Mouse (Mus musculus): ENCODE measurements around the gene Spsb4. TPM values are rescaled to one million over a fixed set of nuclear protein-coding genes. Genes with fewer than 3 reads are reported as not detected.

The Spsb4 gene
- polyA plus RNA-seq, 1 experiment from 2014 or later = 31.0 TPM

DNA sequence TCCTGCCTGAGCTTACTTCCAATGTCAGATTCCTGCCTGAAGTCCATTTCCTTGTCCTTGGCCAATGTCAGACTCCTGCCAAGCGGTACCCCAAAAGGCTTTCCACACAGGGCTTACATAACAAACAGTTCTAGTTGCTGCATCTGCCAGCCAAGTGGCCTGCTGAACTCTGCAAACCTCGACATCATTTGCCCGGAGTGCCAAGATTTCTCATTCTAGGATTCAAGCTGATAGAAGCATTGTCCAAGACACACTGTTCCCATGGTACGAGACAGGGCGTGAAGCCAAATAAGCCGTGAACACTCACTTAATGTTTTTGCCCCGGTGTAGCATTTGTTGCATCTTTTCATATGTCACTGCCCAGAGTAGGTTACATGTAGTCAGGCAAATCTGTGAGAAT, 18.0 kb upstream of the Spsb4 start:
- Histone ChIP-seq H3K4me1 (no peaks in the 10 kb centered on the region), H3K4me2 (no peak overlapping the region), H3K27ac (replicated peaks) (no peak overlapping the region), H3K27me3 (replicated peaks) (no peaks in the 10 kb centered on the region), H3K9ac (replicated peaks) (no peak overlapping the region), H3K9me3 (replicated peaks) (no peaks in the 10 kb centered on the region), H3K4me3 (replicated peaks) (no peak overlapping the region), H3K36me3 (no peaks in the 10 kb centered on the region)
- WGBS = 71% methylated on average over 7 of the region's 7 CpGs
- ATAC-seq (ENCODE audit: low FRiP score) = no peak

DNA sequence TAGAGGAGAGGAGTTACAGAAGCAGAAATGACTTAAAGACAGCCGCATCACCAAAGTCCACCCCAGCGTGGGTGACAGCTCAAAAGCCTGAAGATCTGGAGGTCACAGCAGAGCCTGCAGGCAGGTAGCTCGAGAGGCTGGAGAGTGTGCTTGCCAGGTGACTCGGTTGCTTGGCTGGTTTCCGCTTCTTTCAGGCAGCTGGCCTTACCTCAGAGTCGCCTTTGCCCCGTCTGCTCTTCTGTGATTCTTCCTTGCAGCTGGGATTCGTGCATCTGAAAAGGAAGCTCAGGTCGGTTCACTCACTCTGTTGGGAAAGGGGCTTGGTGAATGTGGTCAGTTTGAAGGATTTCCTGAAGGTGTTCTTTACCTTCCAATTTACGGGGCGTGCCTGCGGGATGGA, 8.7 kb upstream of the Spsb4 start:
- no peak overlapping the region for H3K4me2 ChIP-seq
- H3K4me1 ChIP-seq = no peaks in the 10 kb centered on the region
- 87% methylated on average over 12 of the region's 12 CpGs for WGBS
- no peak overlapping the region for H3K9ac ChIP-seq (replicated peaks)
- H3K4me3 ChIP-seq (replicated peaks) = no peak overlapping the region
- ATAC-seq (ENCODE audit: low FRiP score) = no peak
- no peaks in the 10 kb centered on the region for H3K27me3 ChIP-seq (replicated peaks)
- H3K36me3 ChIP-seq = no peaks in the 10 kb centered on the region
- H3K9me3 ChIP-seq (replicated peaks) = no peaks in the 10 kb centered on the region
- no peak overlapping the region for H3K27ac ChIP-seq (replicated peaks)

DNA sequence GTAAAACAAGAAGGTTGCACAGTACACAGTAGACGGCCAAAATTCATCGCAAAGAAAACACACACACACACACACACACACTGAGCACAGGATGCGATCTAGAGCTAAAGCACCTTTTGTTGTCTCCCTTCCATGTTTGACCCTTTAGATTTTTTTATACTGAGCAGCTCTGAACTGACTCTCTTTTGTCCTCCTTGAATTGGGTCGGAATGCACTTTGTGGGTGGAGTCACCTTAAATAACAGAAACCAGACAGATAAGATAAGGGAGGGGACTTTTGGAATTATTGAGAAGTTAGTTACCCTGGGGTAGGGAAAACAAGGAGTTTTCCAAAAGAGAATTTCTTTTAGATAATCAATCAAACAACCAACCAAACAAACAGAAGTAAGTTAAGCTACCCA, 7.4 kb upstream of the Spsb4 start:
- Histone ChIP-seq H3K4me2 (no peak overlapping the region), H3K4me3 (replicated peaks) (no peak overlapping the region), H3K9me3 (replicated peaks) (no peaks in the 10 kb centered on the region), H3K36me3 (no peaks in the 10 kb centered on the region), H3K4me1 (no peaks in the 10 kb centered on the region), H3K27ac (replicated peaks) (no peak overlapping the region), H3K9ac (replicated peaks) (no peak overlapping the region), H3K27me3 (replicated peaks) (no peaks in the 10 kb centered on the region)
- WGBS = 94% methylated on average over 4 of the region's 4 CpGs
- no peak for ATAC-seq (ENCODE audit: low FRiP score)

DNA sequence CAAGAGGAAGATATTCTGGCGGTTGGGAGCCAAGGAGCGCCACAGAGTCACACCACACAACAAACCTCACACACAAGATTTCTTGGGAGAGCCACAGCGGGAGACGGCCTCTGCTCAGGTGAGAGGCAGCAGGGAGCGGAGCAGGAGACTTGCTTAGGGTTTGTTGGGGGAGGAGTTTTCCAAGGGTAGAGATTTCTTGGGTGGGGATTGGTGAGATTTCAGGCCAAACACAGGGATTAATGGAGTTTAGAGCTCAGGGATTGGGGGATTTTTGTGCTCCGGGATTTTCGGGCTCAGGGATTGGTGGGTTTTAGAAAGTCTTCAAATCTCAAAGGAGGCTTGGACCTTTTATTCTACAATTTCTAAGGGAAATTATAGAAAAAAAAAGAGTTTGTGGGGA, 5.8 kb upstream of the Spsb4 start:
- 89% methylated on average over 7 of the region's 7 CpGs for WGBS

GRCm38 (mm10) chr9:97022948-97023347, 4.3 kb upstream of the Spsb4 start:
- Histone ChIP-seq H3K9me3 (replicated peaks) (no peaks in the 10 kb centered on the region), H3K36me3 (no peaks in the 10 kb centered on the region), H3K27ac (replicated peaks) (no peak overlapping the region), H3K4me3 (replicated peaks) (no peak overlapping the region), H3K4me1 (peaks cover 14% of the 10 kb centered on the region), H3K9ac (replicated peaks) (no peak overlapping the region), H3K4me2 (no peak overlapping the region), H3K27me3 (replicated peaks) (no peaks in the 10 kb centered on the region)
- WGBS = 95% methylated on average over 4 of the region's 4 CpGs
- no peak for ATAC-seq (ENCODE audit: low FRiP score)

More for the DNA sequence above, 5.8 kb upstream of the Spsb4 start:
- Histone ChIP-seq H3K4me1 (peaks cover 6% of the 10 kb centered on the region), H3K9me3 (replicated peaks) (no peaks in the 10 kb centered on the region), H3K4me2 (no peak overlapping the region), H3K9ac (replicated peaks) (no peak overlapping the region), H3K4me3 (replicated peaks) (no peak overlapping the region), H3K27me3 (replicated peaks) (no peaks in the 10 kb centered on the region), H3K36me3 (no peaks in the 10 kb centered on the region), H3K27ac (replicated peaks) (no peak overlapping the region)
- no peak for ATAC-seq (ENCODE audit: low FRiP score)

- Histone ChIP-seq H3K27ac (replicated peaks) (no peak overlapping the region), H3K9me3 (replicated peaks) (no peaks in the 10 kb centered on the region), H3K27me3 (replicated peaks) (no peaks in the 10 kb centered on the region), H3K4me2 (no peak overlapping the region), H3K4me1 (peaks cover 15% of the 10 kb centered on the region), H3K36me3 (no peaks in the 10 kb centered on the region), H3K9ac (replicated peaks) (no peak overlapping the region), H3K4me3 (replicated peaks) (no peak overlapping the region)
- WGBS = 89% methylated on average over 5 of the region's 5 CpGs
- ATAC-seq (ENCODE audit: low FRiP score) = no peak
These were observed 3.7 kb upstream of the Spsb4 start for GRCm38 (mm10) chr9:97022371-97022770.

DNA sequence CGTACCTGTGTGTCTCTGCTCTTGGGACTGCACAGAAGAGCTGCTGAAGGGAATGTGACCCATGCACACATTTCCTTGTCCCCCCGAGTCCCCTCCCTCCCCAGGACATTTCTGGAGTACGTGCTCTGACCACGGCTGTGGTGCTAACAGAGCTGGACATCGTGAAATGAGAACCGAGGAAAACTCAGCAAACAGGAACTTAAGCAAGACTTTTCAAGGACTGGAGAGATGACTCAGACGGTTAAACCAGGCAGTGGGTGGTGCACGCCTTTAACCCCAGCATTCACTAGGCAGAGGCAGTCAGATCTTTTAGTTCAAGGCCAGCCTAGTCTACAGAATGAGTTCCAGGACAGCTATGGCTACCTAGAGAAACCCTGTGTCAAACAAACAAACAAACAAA, 1.5 kb upstream of the Spsb4 start:
- H3K9ac ChIP-seq (replicated peaks) = no peak overlapping the region
- no peak for ATAC-seq (ENCODE audit: low FRiP score)
- H3K36me3 ChIP-seq = no peaks in the 10 kb centered on the region
- WGBS = 88% methylated on average over 8 of the region's 8 CpGs
- no peaks in the 10 kb centered on the region for H3K27me3 ChIP-seq (replicated peaks)
- H3K4me3 ChIP-seq (replicated peaks) = no peak overlapping the region
- H3K9me3 ChIP-seq (replicated peaks) = no peaks in the 10 kb centered on the region
- no peak overlapping the region for H3K4me2 ChIP-seq
- peaks cover 37% of the 10 kb centered on the region for H3K4me1 ChIP-seq
- peak overlapping the region; percentile 94; the same call in 1 of the 2 replicates for H3K27ac ChIP-seq (replicated peaks)

DNA sequence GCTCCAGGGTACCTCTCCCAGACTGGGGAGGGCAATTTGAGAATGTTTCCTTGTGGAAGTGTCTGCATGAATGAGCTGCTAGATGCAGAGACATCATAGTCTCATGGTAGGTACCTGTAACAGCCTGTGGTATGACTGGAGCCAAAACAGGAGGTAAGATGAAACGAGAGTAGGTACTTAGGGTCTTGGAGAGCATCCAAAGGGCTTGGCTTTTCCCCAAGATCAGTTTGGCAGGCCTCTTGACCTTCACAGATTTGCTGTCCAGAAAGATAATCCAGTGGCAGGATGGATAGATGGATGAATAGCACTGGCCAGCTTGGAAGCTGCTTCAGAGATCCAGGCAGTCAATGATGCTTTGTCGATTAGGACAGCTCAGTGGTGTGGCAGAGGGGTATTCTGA, 1.0 kb upstream of the Spsb4 start:
- Histone ChIP-seq H3K9ac (replicated peaks) (no peak overlapping the region), H3K4me1 (peaks cover 42% of the 10 kb centered on the region), H3K4me2 (peak overlapping the region; percentile 87), H3K36me3 (no peaks in the 10 kb centered on the region), H3K9me3 (replicated peaks) (no peaks in the 10 kb centered on the region), H3K4me3 (replicated peaks) (no peak overlapping the region; the same call in 1 of the 2 replicates), H3K27me3 (replicated peaks) (no peaks in the 10 kb centered on the region), H3K27ac (replicated peaks) (peak overlapping the region; percentile 94)
- ATAC-seq (ENCODE audit: low FRiP score) = no peak
- 66% methylated on average over 2 of the region's 2 CpGs for WGBS

- Histone ChIP-seq H3K4me2 (peak overlapping the region; percentile 87), H3K27ac (replicated peaks) (peak overlapping the region; percentile 94), H3K9me3 (replicated peaks) (no peaks in the 10 kb centered on the region), H3K27me3 (replicated peaks) (no peaks in the 10 kb centered on the region), H3K4me3 (replicated peaks) (peak overlapping the region; percentile 68), H3K4me1 (peaks cover 46% of the 10 kb centered on the region), H3K36me3 (no peaks in the 10 kb centered on the region), H3K9ac (replicated peaks) (peak overlapping the region; percentile 86)
- WGBS = 0% methylated on average over 11 of the region's 11 CpGs
- peak; percentile 23; the same call in 1 of the 2 replicates for ATAC-seq (ENCODE audit: low FRiP score)
These were observed 588 bp upstream of the Spsb4 start for GRCm38 (mm10) chr9:97019231-97019630.

DNA sequence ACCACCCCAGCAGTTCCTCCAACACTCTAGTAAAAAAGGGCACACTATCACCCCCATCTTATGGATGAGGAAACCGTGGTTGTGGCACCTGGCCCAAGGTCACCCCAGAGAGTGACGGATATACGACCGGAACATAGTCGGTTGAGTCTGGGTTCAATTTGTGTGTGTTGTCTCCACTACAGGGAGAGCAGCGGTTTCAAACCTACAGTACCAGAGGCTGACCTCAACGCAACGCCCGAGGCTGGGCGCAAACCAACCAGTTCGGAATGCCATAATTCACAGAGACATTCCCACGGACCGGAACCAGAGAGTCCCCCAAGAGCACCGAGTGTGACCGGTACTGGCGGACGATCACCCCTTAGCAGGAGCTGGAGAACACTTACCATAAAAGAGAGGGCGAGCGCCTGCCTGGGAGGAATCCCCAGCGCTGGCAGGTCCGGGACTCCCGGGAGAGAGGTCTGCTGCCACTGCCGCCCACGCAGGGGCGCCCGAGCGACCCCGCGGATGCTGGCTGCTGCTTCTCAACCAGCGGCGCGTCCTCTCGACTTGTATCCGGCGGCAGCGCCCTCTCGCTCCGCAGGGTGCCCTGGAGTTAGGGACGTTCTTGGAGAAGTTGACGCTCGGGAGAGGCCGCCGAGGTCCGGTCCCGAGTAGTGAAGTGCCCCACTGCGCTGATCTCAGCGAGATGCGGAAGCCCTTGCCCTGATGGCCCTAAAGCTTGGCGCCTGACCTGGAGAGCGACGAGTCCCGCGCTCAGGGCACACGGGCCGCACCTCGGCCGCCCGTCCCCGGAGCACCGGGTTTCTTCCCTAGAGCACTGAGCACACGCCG, 617 bp downstream of the Spsb4 start:
- peak overlapping the region; percentile 94 for H3K27ac ChIP-seq (replicated peaks)
- peak; percentile 76 for ATAC-seq (ENCODE audit: low FRiP score)
- no peaks in the 10 kb centered on the region for H3K9me3 ChIP-seq (replicated peaks)
- H3K4me3 ChIP-seq (replicated peaks) = peak overlapping the region; percentile 68
- no peaks in the 10 kb centered on the region for H3K27me3 ChIP-seq (replicated peaks)
- peak overlapping the region; percentile 87 for H3K4me2 ChIP-seq
- H3K9ac ChIP-seq (replicated peaks) = peak overlapping the region; percentile 86
- peaks cover 58% of the 10 kb centered on the region for H3K4me1 ChIP-seq
- H3K36me3 ChIP-seq = no peaks in the 10 kb centered on the region
- WGBS = under 1% methylated on average over 62 of the region's 62 CpGs

DNA sequence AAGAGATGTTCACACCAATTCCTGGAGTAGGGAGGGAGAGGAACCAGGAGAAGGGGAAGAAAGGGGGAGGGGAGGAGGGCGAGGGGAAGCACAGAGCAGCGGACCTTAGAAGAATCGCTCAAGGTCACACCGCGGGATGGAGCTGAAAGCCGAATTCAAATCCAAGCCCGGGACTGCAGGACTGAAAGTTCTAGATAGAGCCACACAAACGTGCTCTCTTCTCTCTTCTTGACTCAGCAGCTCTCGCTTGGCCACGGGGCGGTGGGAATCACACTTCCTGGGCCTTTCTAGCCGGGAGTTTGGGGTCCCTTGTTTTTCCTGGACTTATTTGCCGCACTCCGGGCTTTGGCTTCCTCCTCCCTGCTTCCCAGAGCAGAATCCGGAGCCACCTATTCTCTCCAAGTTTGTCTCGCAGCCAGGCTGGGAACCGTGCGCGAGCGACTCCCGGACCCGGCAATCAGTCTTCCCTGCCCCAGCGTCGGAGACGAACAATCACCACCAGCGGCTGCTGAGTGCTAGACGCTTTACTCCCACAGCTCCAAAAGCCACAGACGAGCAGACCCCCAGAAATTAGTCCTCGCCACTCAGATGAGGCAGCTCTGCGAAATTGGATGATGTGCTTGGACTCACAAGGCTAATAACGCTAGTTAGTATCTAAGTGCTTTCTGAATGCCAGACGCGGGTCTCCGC, 1.4 kb downstream of the Spsb4 start:
- H3K27ac ChIP-seq (replicated peaks) = peak overlapping the region; percentile 94
- H3K4me3 ChIP-seq (replicated peaks) = peak overlapping the region; percentile 68
- H3K36me3 ChIP-seq = no peaks in the 10 kb centered on the region
- no peaks in the 10 kb centered on the region for H3K27me3 ChIP-seq (replicated peaks)
- H3K9me3 ChIP-seq (replicated peaks) = no peaks in the 10 kb centered on the region
- WGBS = under 1% methylated on average over 34 of the region's 34 CpGs
- peaks cover 65% of the 10 kb centered on the region for H3K4me1 ChIP-seq
- peak overlapping the region; percentile 86 for H3K9ac ChIP-seq (replicated peaks)
- 0 out of 2 replicates have a peak, but pooled peaks have one; percentile 5 for ATAC-seq (ENCODE audit: low FRiP score)
- peak overlapping the region; percentile 87 for H3K4me2 ChIP-seq

DNA sequence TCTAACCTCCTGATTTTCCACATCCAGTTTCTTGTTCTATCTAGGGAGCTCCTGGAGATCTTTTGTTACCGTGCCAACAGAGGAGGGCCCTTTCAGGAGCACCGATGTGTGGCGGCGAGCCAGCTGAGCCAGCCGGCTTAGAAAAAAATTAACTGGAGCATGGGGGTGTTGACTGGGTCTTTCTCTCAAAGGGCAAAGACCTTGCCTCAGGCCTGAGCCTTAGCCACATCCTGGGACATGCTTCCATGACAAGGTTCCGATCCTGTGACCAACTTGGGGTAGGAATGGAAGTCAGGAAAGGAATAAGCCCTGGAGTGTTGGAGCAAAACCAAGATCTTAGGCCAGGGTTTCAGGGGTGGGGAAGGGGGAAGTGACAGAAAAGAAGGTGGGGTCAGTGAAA, 2.9 kb downstream of the Spsb4 start:
- Histone ChIP-seq H3K4me3 (replicated peaks) (peak overlapping the region; percentile 68; the same call in 1 of the 2 replicates), H3K9ac (replicated peaks) (peak overlapping the region; percentile 20; the same call in 1 of the 2 replicates), H3K4me1 (peaks cover 80% of the 10 kb centered on the region), H3K4me2 (peak overlapping the region; percentile 87), H3K36me3 (no peaks in the 10 kb centered on the region), H3K27ac (replicated peaks) (peak overlapping the region; percentile 94), H3K9me3 (replicated peaks) (no peaks in the 10 kb centered on the region), H3K27me3 (replicated peaks) (no peaks in the 10 kb centered on the region)
- no peak for ATAC-seq (ENCODE audit: low FRiP score)
- 9% methylated on average over 6 of the region's 6 CpGs for WGBS
